Mouse (Mus musculus) lung, postnatal 0 days (tissue): Measurements from ENCODE around the gene Cnot4.

ENCODE experiments used
- CTCF ChIP-seq: IDR thresholded peaks from 2 replicates; pipeline ENCODE4 v1.5.1; 2016; ENCODE audit warnings: antibody characterized with exemption, mild to moderate bottlenecking
- EP300 ChIP-seq: IDR thresholded peaks from 2 replicates; pipeline ENCODE4 v1.6.1; 2016; ENCODE audit warnings: antibody characterized with exemption, mild to moderate bottlenecking, control low read depth

DNA sequence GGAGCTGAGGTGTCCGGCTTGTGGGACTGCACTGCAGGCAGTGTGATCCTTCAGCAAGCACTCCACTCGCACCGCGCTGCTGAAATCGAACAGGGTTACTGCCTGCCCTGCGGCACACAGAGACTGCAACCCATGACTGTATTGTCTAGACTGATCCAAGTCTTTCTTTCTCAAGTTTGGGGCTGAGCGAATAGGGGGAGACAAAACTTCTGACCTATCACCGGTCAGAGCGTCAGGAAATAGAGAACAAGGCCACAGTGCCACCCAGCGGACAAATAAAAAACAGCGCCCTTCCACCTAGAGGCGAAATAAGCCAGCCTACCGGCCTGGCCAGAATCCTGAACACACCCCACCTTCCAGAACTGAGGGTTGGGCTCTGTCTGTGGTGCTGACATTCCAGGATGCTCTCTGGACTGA is 138.3 kb downstream of the Cnot4 start:
- peak; percentile 88 for TF ChIP-seq CTCF
- TF ChIP-seq EP300, result no peak
